Mouse (Mus musculus) lung, postnatal 0 days (tissue): Measurements from ENCODE around the gene Pole2. TPM values are rescaled to one million over a fixed set of nuclear protein-coding genes. Genes with fewer than 3 reads are reported as not detected.
A peak's percentile ranks its signal among the peaks of the same experiment; 100 is the strongest.

Experiments used
- ATAC-seq: fragments of 200-750 bp; cut with Nextera tagmentation; 2 replicates; pipeline ENCODE4 v1.8.0; 2017; ENCODE audit warnings: moderate library complexity
- DNase-seq: peaks from one replicate; pipeline ENCODE4 v3.0.0-alpha.2; 2016; ENCODE audit warnings: low spot score
- H3K27ac ChIP-seq: fragments of 300-500 bp; sonication (generic); 2 replicates; pipeline ENCODE4 v1.5.1; 2014; ENCODE audit warnings: antibody characterized with exemption, mild to moderate bottlenecking, low read length, mixed read lengths
- H3K27me3 ChIP-seq: fragments of 300-500 bp; sonication (generic); replicated peaks from 2 replicates; pipeline ENCODE4 v1.6.1; 2014; ENCODE audit warnings: low read length, mixed read lengths; ENCODE audit not compliant: insufficient read depth
- H3K36me3 ChIP-seq: fragments of 300-500 bp; sonication (generic); 2 replicates; pipeline ENCODE4 v1.6.1; 2014; ENCODE audit warnings: low read length, mixed read lengths; ENCODE audit not compliant: insufficient read depth
- H3K4me1 ChIP-seq: fragments of 300-500 bp; sonication (generic); 2 replicates; pipeline ENCODE4 v1.6.1; 2014; ENCODE audit warnings: antibody characterized with exemption, low read depth, low read length, mixed read lengths; ENCODE audit not compliant: insufficient read depth
- H3K4me2 ChIP-seq: fragments of 300-500 bp; sonication (generic); replicated peaks from 2 replicates; pipeline ENCODE4 v1.6.1; 2014; ENCODE audit warnings: low read depth, mild to moderate bottlenecking, low read length, moderate library complexity, mixed read lengths
- H3K4me3 ChIP-seq: fragments of 300-500 bp; sonication (generic); 2 replicates; pipeline ENCODE4 v1.5.1; 2014; ENCODE audit warnings: low read depth, low read length
- H3K9ac ChIP-seq: fragments of 300-500 bp; sonication (generic); replicated peaks from 2 replicates; pipeline ENCODE4 v1.6.1; 2014; ENCODE audit warnings: low read depth, mild to moderate bottlenecking
- H3K9me3 ChIP-seq: fragments of 300-500 bp; sonication (generic); 2 replicates; pipeline ENCODE4 v1.6.1; 2016; ENCODE audit warnings: low read length, mixed read lengths
- CTCF ChIP-seq: IDR thresholded peaks from 2 replicates; pipeline ENCODE4 v1.5.1; 2016; ENCODE audit warnings: antibody characterized with exemption, mild to moderate bottlenecking
- EP300 ChIP-seq: IDR thresholded peaks from 2 replicates; pipeline ENCODE4 v1.6.1; 2016; ENCODE audit warnings: antibody characterized with exemption, mild to moderate bottlenecking, control low read depth
- WGBS: fragments of 180-500 bp; shearing (Covaris S2); extraction: QIAGEN DNeasy Blood & Tissue Kit; methylation state at CpG from one replicate; pipeline ENCODE4 v1.1.7; 2014; 5-methylcytosine and 5-hydroxymethylcytosine counted together
- polyA plus RNA-seq: library from polyadenylated mRNA; unstranded; fragments of >200 nt; fragmentation: Nextera tagmentation; extraction: Ambion mirVana; gene quantifications from 2 replicates; pipeline ENCODE4 v1.2.1, GENCODE M21; 2015

Pole2 gene
- polyA plus RNA-seq, 1 experiment from 2014 or later = 5.3 TPM

GRCm38 (mm10) chr12:69214393-69214792, 13.6 kb downstream of the Pole2 start:
- no peaks in the 10 kb centered on the region for H3K4me1 ChIP-seq
- no peaks in the 10 kb centered on the region for H3K27me3 ChIP-seq
- no peaks in the 10 kb centered on the region for H3K9me3 ChIP-seq
- 90% methylated on average over 7 of the region's 7 CpGs for WGBS
- no peak for ATAC-seq
- TF ChIP-seq CTCF (no peak), EP300 (no peak)
- H3K4me2 ChIP-seq = no peak overlapping the region
- H3K27ac ChIP-seq = no peak overlapping the region
- DNase-seq = no peak
- no peak overlapping the region for H3K4me3 ChIP-seq
- H3K36me3 ChIP-seq = no peaks in the 10 kb centered on the region
- H3K9ac ChIP-seq = no peak overlapping the region

GRCm38 (mm10) chr12:69213186-69213777, 14.7 kb downstream of the Pole2 start:
- H3K27ac ChIP-seq = no peak overlapping the region
- TF ChIP-seq CTCF = no peak
- TF ChIP-seq EP300 = no peak
- DNase-seq (no peak), ATAC-seq (no peak)
- no peaks in the 10 kb centered on the region for H3K27me3 ChIP-seq
- no peaks in the 10 kb centered on the region for H3K9me3 ChIP-seq
- WGBS = 90% methylated on average over 13 of the region's 13 CpGs
- no peaks in the 10 kb centered on the region for H3K36me3 ChIP-seq
- no peak overlapping the region for H3K9ac ChIP-seq
- H3K4me3 ChIP-seq = no peak overlapping the region
- H3K4me1 ChIP-seq = no peaks in the 10 kb centered on the region
- H3K4me2 ChIP-seq = no peak overlapping the region

- no peaks in the 10 kb centered on the region for H3K27me3 ChIP-seq
- WGBS = 66% methylated on average over 5 of the region's 5 CpGs
- no peaks in the 10 kb centered on the region for H3K4me1 ChIP-seq
- H3K4me2 ChIP-seq = no peak overlapping the region
- no peak overlapping the region for H3K9ac ChIP-seq
- no peak overlapping the region for H3K27ac ChIP-seq
- H3K4me3 ChIP-seq = no peak overlapping the region
- H3K9me3 ChIP-seq = no peaks in the 10 kb centered on the region
- DNase-seq (peak; percentile 37), ATAC-seq (no peak)
- H3K36me3 ChIP-seq = no peaks in the 10 kb centered on the region
- no peak for TF ChIP-seq EP300
- TF ChIP-seq CTCF = peak; percentile 59
Observed at GRCm38 (mm10) chr12:69211057-69211456, 16.9 kb downstream of the Pole2 start.

- Histone ChIP-seq H3K36me3 (no peaks in the 10 kb centered on the region), H3K4me2 (no peak overlapping the region), H3K27ac (no peak overlapping the region), H3K27me3 (no peaks in the 10 kb centered on the region), H3K9ac (no peak overlapping the region), H3K9me3 (no peaks in the 10 kb centered on the region), H3K4me3 (no peak overlapping the region), H3K4me1 (no peaks in the 10 kb centered on the region)
- no peak for TF ChIP-seq CTCF
- no peak for TF ChIP-seq EP300
- 92% methylated on average over 18 of the region's 18 CpGs for WGBS
- ATAC-seq (no peak), DNase-seq (no peak)
Observed at GRCm38 (mm10) chr12:69210056-69210979, 17.7 kb downstream of the Pole2 start.

GRCm38 (mm10) chr12:69208520-69208919, 19.5 kb downstream of the Pole2 start:
- Histone ChIP-seq H3K4me3 (no peak overlapping the region), H3K27me3 (no peaks in the 10 kb centered on the region), H3K4me2 (no peak overlapping the region), H3K9ac (no peak overlapping the region), H3K36me3 (no peaks in the 10 kb centered on the region), H3K9me3 (no peaks in the 10 kb centered on the region), H3K27ac (no peak overlapping the region), H3K4me1 (no peaks in the 10 kb centered on the region)
- WGBS = 95% methylated on average over 2 of the region's 2 CpGs
- DNase-seq (no peak), ATAC-seq (no peak)
- TF ChIP-seq EP300 (no peak), CTCF (peak; percentile 34; the same call in 1 of the 2 replicates)

- H3K4me2 ChIP-seq = no peak overlapping the region
- no peaks in the 10 kb centered on the region for H3K4me1 ChIP-seq
- no peak overlapping the region for H3K4me3 ChIP-seq
- H3K36me3 ChIP-seq = no peaks in the 10 kb centered on the region
- ATAC-seq (no peak), DNase-seq (no peak)
- H3K9ac ChIP-seq = no peak overlapping the region
- TF ChIP-seq EP300 (no peak), CTCF (no peak)
- 95% methylated on average over 7 of the region's 7 CpGs for WGBS
- H3K27ac ChIP-seq = no peak overlapping the region
- H3K9me3 ChIP-seq = no peaks in the 10 kb centered on the region
- H3K27me3 ChIP-seq = no peaks in the 10 kb centered on the region
Observed at GRCm38 (mm10) chr12:69207926-69208325, 20.1 kb downstream of the Pole2 start.
